Mouse (Mus musculus) midbrain, embryonic 10.5 days (tissue): ENCODE data around the gene Vmn1r85. TPM values are rescaled to one million over a fixed set of nuclear protein-coding genes. Genes with fewer than 3 reads are reported as not detected.
A peak's percentile ranks its signal among the peaks of the same experiment; 100 is the strongest.

Experiments
- DNase-seq: peaks from one replicate; pipeline ENCODE4 v3.0.0-alpha.2; 2017; ENCODE audit warnings: low spot score
- H3K27ac ChIP-seq: fragments of 300-500 bp; sonication (generic); replicated peaks from 2 replicates; pipeline ENCODE4 v1.5.1; 2016; ENCODE audit warnings: mild to moderate bottlenecking
- H3K27me3 ChIP-seq: fragments of 300-500 bp; sonication (generic); 2 replicates; pipeline ENCODE4 v1.6.1; 2016; ENCODE audit warnings: low read depth, mild to moderate bottlenecking; ENCODE audit not compliant: poor library complexity, severe bottlenecking
- H3K36me3 ChIP-seq: fragments of 300-500 bp; sonication (generic); 2 replicates; pipeline ENCODE4 v1.6.1; 2016; ENCODE audit warnings: mild to moderate bottlenecking, moderate library complexity
- H3K4me1 ChIP-seq: fragments of 300-500 bp; sonication (generic); 2 replicates; pipeline ENCODE4 v1.6.1; 2016
- H3K4me3 ChIP-seq: fragments of 300-500 bp; sonication (generic); 2 replicates; pipeline ENCODE4 v1.5.1; 2016; ENCODE audit warnings: mild to moderate bottlenecking, moderate library complexity
- H3K9me3 ChIP-seq: fragments of 300-500 bp; sonication (generic); replicated peaks from 2 replicates; pipeline ENCODE4 v1.6.1; 2016; ENCODE audit warnings: mild to moderate bottlenecking
- WGBS: fragments of 180-500 bp; shearing (Covaris S2); methylation state at CpG from one replicate; pipeline ENCODE4 v1.1.7; 2016; 5-methylcytosine and 5-hydroxymethylcytosine counted together
- polyA plus RNA-seq: library from polyadenylated mRNA; unstranded; fragments of >200 nt; fragmentation: Nextera tagmentation; extraction: Ambion mirVana; gene quantifications from 2 replicates; pipeline ENCODE4 v1.2.1, GENCODE M21; 2016

Vmn1r85 gene
- polyA plus RNA-seq, 1 experiment from 2014 or later: not detected

DNA sequence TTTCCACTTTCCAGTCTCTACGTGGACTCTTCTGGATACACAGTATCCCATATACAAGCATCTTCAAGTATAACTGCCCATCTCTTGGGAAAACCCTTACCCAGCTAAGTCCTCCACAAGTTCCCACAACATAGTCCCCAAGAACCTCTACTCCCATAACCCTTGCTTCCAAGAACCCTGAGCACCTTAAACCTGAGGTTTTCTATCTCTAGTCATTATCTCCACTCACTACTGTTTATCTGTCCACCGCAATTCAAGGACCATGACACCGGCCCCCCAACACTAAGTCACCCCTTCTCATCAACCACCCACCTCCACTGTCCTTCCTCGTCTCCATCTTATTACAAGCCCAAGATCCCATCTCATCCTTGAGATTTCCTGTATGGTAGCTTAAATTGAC lies 58.2 kb downstream of the Vmn1r85 start:
- H3K27ac ChIP-seq: peak overlapping the region; percentile 99
- H3K4me1 ChIP-seq: peaks cover 71% of the 10 kb centered on the region

DNA sequence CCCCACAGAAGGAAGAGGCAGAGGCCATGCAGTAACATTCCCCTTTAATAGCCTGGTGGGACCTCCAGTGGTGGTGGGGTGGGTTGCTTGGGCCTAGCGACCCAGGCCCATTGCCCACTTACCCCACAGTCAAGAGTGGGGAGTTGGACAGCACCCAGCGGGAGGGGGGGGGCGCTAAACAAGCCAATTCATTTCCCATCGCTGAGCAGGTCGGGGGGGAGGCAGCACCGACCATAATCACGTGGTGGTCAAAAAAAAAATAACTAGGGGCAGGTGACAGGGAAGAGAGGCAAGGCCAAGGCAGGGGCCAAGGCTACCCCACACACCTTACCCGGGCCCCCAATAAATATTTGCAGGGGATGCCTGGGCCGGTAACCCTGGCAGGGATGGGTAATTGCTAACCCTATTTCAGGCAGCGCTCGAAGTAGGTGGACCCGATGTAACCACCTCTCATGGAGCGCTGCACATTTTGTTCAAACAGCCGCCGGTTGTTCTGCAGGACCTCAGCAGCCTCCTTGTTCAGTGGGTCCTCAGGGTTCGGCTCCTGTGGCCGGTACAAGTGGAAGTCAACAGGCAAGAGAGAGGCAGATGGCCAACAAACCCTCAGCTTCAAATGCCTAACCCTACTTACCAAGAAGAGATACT lies 59.6 kb downstream of the Vmn1r85 start:
- peaks cover 52% of the 10 kb centered on the region for H3K36me3 ChIP-seq
- DNase-seq: no peak
- H3K4me3 ChIP-seq: peak overlapping the region; percentile 77
- 90% methylated on average over 17 of the region's 17 CpGs for WGBS
- H3K9me3 ChIP-seq: no peaks in the 10 kb centered on the region
- peaks cover 1% of the 10 kb centered on the region; the same call in 1 of the 2 replicates for H3K27me3 ChIP-seq
- peaks cover 68% of the 10 kb centered on the region for H3K4me1 ChIP-seq
- H3K27ac ChIP-seq: peak overlapping the region; percentile 89

More for the DNA sequence above, 58.2 kb downstream of the Vmn1r85 start:
- H3K4me3 ChIP-seq: peak overlapping the region; percentile 77
- WGBS: 54% methylated on average over 4 of the region's 4 CpGs
- H3K36me3 ChIP-seq: peaks cover 37% of the 10 kb centered on the region
- no peak for DNase-seq
- peaks cover 16% of the 10 kb centered on the region for H3K27me3 ChIP-seq
- no peaks in the 10 kb centered on the region for H3K9me3 ChIP-seq

DNA sequence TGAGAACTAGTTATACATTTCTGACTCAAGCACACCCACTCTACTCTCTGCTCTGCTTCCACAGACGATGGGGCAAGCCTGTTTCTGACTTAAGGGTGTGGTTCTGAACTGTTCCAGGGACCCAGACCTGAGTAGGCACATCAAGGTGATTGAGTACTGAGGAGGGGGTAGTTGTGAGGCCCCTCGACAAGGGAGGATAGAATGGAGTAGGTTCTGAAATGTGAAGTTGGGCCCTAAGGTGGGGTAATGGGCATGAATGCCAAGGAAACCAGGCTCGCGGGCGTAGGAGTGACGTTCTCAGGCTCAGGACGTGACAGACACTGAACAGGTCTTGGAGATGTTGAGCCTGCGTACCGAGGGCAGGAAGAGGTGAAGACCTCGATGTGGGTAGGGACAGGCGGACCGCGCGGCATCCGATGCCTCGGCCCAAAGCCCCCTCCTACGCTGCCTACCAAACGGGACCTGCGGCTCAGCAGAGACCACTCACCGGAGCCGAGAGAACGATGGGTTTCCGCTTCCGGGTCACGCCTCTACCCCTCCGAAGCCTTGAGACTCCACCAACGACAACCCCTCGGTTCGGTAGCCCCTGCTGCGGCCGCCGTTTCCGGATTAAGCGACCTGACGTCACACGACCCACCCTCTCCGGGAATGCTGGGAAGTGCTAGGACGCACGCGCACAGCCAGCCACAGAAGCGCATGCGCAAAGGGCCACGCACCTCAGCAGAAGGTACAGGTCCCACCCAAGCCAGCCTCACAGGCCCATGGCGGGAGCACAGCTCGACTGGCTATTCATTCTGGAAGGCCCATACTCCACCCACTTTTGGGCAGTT lies 60.6 kb downstream of the Vmn1r85 start, which contains the start of gene Chmp2a:
Gene Chmp2a (minus strand): TSS at position 660 of the 830 bp plus-strand sequence.
- peak within 1 kb of the TSS; percentile 77 for H3K4me3 ChIP-seq
- H3K27me3 ChIP-seq: no peaks in the 10 kb centered on the region
- H3K9me3 ChIP-seq: no peaks in the 10 kb centered on the region
- DNase-seq: peak; percentile 99
- H3K4me1 ChIP-seq: peaks cover 58% of the 10 kb centered on the region
- peaks cover 62% of the 10 kb centered on the region for H3K36me3 ChIP-seq
- peak within 1 kb of the TSS; percentile 89 for H3K27ac ChIP-seq
- 2% methylated on average over 45 of the region's 45 CpGs for WGBS

DNA sequence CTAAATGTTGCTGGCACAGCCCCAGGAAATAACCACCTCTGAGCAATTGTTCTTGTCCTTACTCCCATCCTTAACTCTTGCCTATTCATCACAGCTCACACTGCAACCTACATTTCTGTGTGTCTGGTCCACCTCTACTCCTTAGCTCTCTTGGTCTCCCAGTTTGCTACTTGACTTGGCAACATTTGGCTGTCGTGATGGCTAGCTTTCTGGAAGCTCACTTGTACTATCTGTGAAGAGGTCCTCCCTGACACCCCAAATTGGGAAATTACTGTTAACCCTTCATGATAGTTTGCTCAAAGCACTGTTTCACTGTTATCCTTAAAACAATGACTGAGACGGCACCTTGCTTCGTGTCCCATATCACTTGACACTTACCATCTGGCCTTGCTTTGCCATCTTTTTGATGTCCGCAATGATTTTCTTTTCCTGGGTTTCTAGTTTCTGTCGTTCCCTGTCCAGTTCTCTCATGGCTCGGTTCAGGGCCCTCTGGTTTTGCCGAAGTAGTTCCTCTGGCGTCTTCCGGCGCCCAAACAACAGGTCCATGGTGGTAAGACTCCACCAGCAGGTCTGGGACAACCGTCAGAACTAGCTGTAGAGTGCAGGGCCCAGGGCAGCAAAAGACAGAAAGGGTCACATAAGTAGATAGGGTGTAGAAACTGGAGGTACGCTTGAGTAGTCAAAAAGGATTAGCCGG lies 61.4 kb downstream of the Vmn1r85 start:
- Histone ChIP-seq H3K27me3 (no peaks in the 10 kb centered on the region), H3K36me3 (peaks cover 69% of the 10 kb centered on the region), H3K4me3 (peak overlapping the region; percentile 77), H3K9me3 (no peaks in the 10 kb centered on the region), H3K27ac (peak overlapping the region; percentile 89), H3K4me1 (peaks cover 51% of the 10 kb centered on the region)
- no peak for DNase-seq
- 53% methylated on average over 13 of the region's 13 CpGs for WGBS

Other genes with a start within 250 kb of the Vmn1r85 start
- gene Zfp128, start 214.0 kb downstream of the Vmn1r85 start, polyA plus RNA-seq: 5.5 and 5.7 TPM in 2 replicates
- 16.3 and 17.7 TPM in 2 replicates for gene Zscan22, start 197.4 kb downstream of the Vmn1r85 start, polyA plus RNA-seq
- 886 and 1,011 TPM in 2 replicates for gene Rps5, start 172.9 kb downstream of the Vmn1r85 start, polyA plus RNA-seq
- gene Rnf225, start 167.8 kb downstream of the Vmn1r85 start, polyA plus RNA-seq: 0.47 and 0.83 TPM in 2 replicates
- 11.4 and 13.2 TPM in 2 replicates for gene Zfp324, start 129.3 kb downstream of the Vmn1r85 start, polyA plus RNA-seq
- gene Zfp446, start 117.3 kb downstream of the Vmn1r85 start, polyA plus RNA-seq: 18.0 and 19.4 TPM in 2 replicates
- 0.05 and 0.07 TPM in 2 replicates for gene Slc27a5, start 97.0 kb downstream of the Vmn1r85 start, polyA plus RNA-seq
- 349 and 398 TPM in 2 replicates for gene Trim28, start 96.1 kb downstream of the Vmn1r85 start, polyA plus RNA-seq
- gene Zbtb45, start 85.1 kb downstream of the Vmn1r85 start, polyA plus RNA-seq: 32.7 and 36.4 TPM in 2 replicates
- gene Chmp2a, start 60.4 kb downstream of the Vmn1r85 start, polyA plus RNA-seq: 113 and 133 TPM in 2 replicates
- 84.5 and 103 TPM in 2 replicates for gene Ube2m, start 56.9 kb downstream of the Vmn1r85 start, polyA plus RNA-seq
- gene Mzf1, start 40.4 kb downstream of the Vmn1r85 start, polyA plus RNA-seq: 3.3 and 4.5 TPM in 2 replicates
- not detected in 2 replicates for gene Vmn1r86, start 24.7 kb upstream of the Vmn1r85 start, polyA plus RNA-seq
- not detected in 2 replicates for gene Vmn1r87, start 45.0 kb upstream of the Vmn1r85 start, polyA plus RNA-seq
- 0.02 TPM in 1 of 2 replicates, not detected in the other for gene Vmn1r88, start 64.4 kb upstream of the Vmn1r85 start, polyA plus RNA-seq
- gene Vmn1r89, start 117.8 kb upstream of the Vmn1r85 start, polyA plus RNA-seq: not detected in 2 replicates
- 150 and 165 TPM in 2 replicates for gene Lig1, start 182.1 kb upstream of the Vmn1r85 start, polyA plus RNA-seq
- gene Zswim9, start 183.5 kb upstream of the Vmn1r85 start, polyA plus RNA-seq: 11.5 and 14.7 TPM in 2 replicates
- 1.6 and 1.8 TPM in 2 replicates for gene Pla2g4c, start 229.5 kb upstream of the Vmn1r85 start, polyA plus RNA-seq